Mouse (Mus musculus) large intestine, adult 2 months (tissue): ENCODE data around the gene Cops9. TPM values are rescaled to one million over a fixed set of nuclear protein-coding genes. Genes with fewer than 3 reads are reported as not detected.

Experiments
- DNase-seq: peaks from one replicate; pipeline ENCODE4 v3.0.0-alpha.2; 2012; ENCODE audit warnings: low read depth, low spot score
- WGBS: fragments of 180-500 bp; shearing (Covaris S2); methylation state at CpG from one replicate; pipeline ENCODE4 v1.1.7; 2018; 5-methylcytosine and 5-hydroxymethylcytosine counted together
- polyA plus RNA-seq: library from polyadenylated mRNA; depleted of rRNA; stranded (reverse); fragments of >200 nt; gene quantifications from 2 replicates; pipeline ENCODE4 v1.2.3, GENCODE M21; 2012

Gene Cops9
- polyA plus RNA-seq, 1 experiment: 129 TPM

DNA sequence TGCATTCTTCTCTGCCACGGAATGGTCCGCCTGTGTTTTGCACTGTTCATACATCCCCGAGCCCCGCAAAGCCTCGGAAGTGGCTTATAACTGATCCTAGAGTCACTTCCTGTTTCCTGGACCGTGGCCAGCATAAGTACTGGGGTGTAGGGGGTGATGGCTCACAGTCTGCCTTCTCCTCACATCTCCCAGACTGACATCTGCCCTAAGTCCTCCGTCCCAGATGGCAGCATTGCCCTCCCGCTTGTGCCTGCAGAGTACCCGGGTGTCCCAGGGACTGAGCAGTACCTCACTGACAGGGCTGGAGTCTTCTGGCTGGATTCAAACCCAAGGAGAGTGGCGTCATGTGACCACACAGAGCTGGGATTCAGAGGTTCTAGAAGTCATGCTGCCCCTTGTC lies 6.4 kb upstream of the Cops9 start:
- no peak for DNase-seq
- WGBS: 35% methylated on average over 10 of the region's 10 CpGs

DNA sequence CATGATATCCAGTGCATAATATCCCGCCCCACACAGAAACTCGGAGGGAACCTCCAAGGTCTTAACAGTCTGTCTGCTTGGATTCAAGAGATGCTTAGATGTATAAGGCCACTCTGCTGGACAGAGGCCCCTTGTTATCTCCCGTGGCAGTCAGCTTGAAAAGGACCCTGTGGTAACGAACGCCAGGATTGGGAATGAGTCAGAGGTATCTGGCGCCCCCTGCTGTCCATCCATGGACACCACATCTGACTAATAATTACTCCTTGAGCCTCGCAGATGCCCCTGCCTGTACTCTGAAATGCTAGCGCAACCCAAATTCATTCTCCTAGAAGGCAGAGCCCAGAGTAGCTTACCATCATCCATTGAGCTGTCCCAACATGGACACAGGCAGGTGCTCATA lies 6.0 kb upstream of the Cops9 start:
- WGBS: 9% methylated on average over 8 of the region's 8 CpGs
- peak; percentile 11 for DNase-seq

DNA sequence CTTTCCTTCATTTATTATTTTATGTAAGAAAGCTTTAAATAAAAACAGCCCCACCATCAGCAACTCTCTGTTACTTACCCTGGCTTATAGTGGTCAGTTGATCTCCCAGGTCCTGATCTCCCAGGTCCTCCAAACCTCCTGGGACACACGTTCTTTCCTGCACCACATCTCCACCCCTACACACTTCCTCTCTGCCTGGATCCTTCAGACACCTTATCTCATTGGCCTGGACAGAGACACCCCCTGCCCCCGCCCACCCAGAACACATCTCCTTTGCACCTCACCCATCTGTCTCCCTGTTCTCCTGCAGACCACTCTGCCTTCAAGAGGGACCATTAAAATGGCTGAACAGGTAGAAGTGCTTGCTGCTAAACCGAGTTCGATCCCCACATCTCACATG lies 5.2 kb upstream of the Cops9 start:
- DNase-seq: no peak
- WGBS: 71% methylated on average over 4 of the region's 4 CpGs

DNA sequence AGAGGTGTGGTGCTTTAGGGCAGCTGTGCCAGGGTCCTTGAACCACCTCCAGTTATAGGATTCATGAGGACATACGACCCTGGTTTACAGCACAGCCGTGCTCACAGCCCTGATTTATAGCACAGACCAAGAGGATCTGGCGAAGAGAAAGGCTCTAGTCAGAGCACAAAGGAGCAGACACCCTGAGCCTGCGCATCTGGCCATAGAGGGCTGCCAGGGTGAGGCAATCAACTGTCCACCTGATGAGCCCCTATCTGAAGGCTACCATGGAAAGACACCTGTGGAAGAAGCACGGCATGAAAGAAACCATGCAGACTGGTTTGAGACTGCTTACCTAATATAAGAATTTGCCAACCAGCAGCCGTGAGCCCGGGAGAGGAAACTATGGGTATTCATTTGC lies 4.8 kb upstream of the Cops9 start:
- DNase-seq: no peak
- 44% methylated on average over 7 of the region's 7 CpGs for WGBS

DNA sequence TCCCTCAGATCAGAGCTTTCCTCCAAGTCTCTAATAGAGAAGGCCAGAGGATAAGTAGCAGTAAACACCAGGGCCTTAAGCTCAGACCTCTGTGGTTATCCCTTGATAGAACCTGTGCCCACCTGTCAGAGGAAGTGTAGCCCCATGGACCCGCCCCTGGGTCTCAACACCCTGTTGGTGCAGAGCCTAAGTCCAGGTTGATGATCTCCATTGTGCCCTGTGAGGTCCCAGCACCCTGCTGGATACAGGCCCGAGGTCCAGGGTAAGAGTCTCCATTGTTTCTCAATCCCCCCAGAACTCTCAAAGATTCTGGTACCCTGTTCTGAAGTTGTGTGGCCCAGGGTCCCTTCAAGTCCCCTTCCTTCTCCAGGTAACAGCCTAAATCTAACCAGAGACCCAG lies 4.3 kb upstream of the Cops9 start:
- WGBS: 51% methylated on average over 2 of the region's 2 CpGs
- DNase-seq: no peak

DNA sequence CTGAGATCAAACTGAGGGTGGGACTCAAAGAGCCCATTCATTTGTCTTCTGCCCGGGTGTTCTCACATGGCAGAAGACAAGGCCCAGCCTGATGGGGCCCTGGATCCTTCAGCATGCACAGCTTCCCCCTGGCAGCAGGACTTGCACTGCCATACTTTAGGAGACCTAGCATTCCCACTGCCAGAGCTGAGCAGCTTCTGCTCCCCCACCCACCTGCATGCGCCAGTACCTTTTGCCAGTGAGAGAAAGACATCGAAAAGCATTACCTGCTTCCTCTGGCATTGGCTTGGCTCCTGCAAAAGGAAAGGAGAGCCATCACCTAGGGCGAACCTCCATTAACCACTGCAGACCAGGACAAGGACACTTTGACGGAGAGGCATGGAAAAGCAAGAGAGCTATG lies 3.1 kb upstream of the Cops9 start:
- DNase-seq: no peak
- 75% methylated on average over 5 of the region's 5 CpGs for WGBS

DNA sequence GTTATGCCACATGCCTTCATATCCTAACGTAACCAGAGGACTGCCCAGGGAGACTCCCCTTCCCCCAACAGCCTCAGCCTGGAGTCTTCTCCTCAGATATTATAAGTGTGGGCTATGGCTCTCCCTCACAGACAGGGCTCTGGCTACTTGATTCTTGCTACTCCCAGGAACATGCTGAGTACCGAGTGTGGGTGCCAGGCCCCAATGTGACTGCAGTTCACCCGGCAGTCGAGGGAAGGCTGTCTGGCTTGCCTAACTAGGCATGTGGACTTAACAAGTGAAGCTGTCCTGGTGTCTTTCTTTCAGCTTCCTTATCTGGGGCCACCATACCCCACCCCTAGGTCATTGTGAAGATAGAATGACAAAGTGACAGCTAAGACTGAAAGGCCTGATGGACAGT lies 1.9 kb upstream of the Cops9 start:
- 76% methylated on average over 4 of the region's 4 CpGs for WGBS

DNA sequence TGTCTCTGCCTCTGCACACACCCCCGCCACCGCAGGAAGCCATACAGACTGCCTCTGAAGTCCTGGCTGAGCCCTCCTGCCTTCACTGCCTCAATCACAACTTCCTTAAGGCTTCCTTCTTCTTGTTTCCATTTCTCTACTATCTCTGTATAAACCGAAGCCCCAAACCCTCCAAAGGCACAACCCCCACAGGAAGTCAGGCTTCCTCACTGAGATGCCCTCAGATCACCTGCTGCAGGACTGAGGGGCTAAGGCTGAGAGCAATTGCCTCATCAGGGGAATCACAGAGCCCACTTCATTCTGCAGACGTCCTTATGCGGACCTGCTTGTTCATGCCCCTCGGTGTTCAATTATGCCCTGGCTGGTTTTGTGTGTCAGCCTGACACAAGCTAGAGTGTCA lies 1.4 kb downstream of the Cops9 start:
- no peak for DNase-seq
- WGBS: 83% methylated on average over 6 of the region's 6 CpGs

More for the DNA sequence above, 1.9 kb upstream of the Cops9 start:
- no peak for DNase-seq

DNA sequence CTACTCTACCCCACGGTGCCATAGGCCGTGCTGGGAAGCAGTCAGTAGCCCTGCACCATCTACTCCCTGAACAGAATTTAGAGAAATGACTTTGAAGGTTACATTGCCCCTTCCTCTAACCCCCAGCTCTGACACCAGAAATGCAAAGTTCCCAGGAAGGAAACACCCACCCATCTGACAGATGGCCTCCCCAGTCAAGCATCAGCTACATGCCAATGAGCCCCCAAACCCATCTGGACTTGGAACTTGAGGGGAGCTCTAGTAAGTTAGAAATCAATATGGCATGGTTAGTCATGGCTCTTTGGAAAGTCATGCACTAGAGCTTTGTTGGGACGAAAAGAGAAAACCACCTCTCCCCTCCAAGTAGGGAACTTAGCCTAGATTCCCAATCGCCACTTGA lies 3.0 kb downstream of the Cops9 start:
- WGBS: 95% methylated on average over 4 of the region's 4 CpGs
- no peak for DNase-seq

DNA sequence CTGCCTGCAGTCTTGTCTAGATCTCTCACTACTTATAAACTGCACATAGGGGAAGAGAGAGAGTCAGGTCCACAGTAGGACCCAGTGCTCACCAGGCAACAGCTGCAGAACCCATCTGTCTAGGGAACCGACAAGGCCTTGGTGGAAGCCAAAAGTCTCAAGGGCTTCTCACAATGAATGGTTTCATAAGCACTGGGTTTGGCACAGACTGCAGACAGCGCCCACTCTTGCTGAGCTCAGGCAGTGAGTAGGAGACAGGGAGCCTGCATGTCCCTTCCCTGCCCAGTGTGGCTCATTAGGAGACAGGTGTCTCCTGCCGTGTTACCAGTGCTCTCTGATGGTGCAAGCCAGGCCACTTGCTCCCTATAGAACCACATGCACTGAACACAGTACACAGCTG lies 3.6 kb downstream of the Cops9 start:
- WGBS: 80% methylated on average over 3 of the region's 3 CpGs
- DNase-seq: no peak

DNA sequence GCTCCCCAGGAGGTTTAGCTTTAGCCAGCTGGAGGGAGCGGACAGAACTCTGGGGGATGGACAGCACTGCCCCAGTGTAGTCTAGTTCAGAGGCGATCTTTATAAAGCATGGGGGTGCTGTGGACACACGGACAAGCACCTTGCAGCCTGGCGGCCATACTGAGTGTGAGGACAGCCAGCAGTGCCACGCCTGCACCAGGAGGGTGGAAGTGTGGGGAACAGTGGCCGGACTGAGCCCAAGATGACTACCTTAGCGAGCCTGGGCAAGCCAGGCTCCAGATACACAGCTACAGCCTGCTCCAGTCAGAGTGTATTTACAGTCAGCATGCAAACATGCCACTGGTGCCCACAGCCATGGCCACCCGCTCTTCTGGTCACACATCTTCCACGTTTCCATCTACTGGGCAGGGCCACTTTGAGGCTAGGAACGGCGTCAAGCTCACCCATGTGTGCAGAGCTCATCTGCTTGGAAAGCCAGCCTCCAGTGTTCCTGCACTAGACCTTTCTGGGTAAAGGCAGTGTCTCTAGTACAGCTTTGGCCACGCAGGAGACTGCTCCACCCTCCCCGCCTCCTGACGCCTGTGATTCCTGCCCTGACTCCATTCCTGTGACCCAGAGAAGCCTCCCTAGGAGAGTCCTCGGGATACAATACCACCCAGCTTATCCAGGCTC lies 4.1 kb downstream of the Cops9 start:
- DNase-seq: no peak
- 91% methylated on average over 15 of the region's 15 CpGs for WGBS

DNA sequence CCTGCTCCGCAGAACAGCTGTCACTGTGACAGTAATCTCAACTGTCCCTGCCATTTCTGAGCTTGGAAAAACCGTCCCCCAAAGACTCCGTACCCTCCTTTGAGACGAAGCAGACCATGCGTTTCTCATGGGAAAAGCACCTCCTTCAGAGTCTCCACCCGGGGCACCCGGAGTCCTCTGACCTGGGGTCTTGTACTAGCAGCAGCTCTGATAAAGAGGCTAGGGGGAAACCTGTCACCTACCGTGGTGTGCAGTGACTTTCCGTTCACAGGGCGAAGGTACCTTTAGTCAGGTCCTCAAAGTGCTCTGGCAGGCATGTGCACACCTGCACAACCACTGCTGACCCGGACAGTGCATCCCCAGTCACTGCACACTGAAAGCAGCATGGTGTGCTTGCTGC lies 5.1 kb downstream of the Cops9 start:
- no peak for DNase-seq
- WGBS: 93% methylated on average over 11 of the region's 11 CpGs

DNA sequence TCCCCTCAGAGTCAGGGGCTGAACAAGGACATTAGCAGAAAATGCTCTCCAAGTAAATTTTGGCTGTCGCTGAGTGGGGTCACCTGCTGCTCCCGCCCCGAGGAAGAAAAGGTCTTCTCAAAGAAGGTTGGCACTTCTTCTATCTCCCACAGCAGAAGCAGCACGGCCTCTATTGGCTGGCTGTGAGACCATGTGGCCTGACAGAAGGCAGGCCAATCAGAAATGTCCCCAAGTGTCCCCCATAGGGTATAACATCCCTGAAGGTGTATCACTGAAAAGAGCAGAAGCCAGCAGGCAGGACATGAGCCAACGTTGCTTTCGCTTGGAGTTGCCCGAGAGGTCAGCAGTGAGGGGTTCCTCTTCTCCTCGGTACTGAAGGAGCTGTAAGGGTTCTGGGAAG lies 5.8 kb downstream of the Cops9 start:
- WGBS: 79% methylated on average over 8 of the region's 8 CpGs
- DNase-seq: no peak

DNA sequence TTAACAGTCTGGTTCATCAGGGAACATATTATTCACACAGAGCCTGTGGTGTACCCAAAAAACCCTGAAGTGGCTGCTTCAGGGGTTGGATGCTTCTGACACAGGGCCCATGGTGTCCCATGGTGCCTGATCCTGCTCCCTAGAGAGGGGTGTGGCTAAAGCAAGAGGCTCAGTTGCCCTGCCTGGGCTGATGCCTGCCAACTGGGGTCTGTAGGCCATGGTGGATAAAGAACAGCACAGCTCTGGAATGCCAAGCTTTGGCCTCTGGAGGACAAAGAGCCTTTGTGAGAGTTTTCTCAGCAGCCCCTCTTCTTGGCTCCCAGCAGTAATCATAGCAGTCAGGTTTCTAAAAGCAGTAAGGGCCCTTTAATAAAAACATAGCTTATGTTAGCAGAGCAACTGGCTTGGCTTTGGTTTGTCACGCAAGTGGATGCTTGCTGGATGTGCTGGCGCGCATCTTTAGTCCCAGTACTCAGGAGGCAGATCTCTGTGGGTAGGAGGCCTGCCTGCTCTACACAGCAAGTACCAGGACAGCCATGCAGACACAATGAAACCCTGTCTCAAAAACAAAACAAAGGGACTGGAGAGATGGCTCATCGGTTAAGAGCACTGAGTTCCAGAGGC lies 6.7 kb downstream of the Cops9 start:
- no peak for DNase-seq
- WGBS: 78% methylated on average over 4 of the region's 4 CpGs

DNA sequence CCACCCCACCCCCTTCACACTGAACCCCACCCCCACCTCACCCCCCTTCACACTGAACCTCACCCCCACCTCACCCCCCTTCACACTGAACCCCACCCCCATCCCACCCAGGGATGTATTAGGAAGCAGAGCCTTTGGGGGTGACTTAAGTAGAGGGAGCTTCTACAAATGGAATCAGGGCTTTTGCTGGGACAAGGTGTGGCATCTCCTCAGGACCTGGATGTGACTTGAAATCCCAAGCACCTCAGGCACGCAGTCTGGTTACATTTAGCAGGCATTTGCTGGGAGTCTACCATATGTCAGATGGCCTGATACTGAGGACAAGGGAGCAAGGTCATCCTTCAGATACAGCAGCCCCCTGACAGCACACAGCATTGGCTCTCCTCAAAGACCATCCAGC lies 7.2 kb downstream of the Cops9 start:
- no peak for DNase-seq
- 56% methylated on average over 1 of the region's 1 CpGs for WGBS

DNA sequence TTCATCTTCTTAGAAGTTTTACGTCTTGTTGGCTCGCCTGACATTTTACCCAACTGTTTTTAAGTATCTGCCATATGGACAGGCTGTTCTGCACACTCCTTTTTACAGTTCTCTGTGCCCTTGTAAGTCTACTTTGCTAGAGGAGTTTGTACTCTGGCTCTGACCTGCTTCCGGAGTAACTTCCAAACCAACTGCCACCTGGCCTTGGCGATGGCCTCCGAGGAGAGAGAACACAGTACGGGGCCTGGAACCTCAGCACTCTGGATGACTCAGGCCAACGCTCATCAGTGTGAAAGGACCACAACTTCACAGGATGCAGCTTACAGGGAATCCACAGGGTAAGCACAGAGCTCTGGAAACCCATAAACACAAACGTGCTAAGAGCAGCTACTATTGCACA lies 8.1 kb downstream of the Cops9 start:
- WGBS: 79% methylated on average over 8 of the region's 8 CpGs
- no peak for DNase-seq

DNA sequence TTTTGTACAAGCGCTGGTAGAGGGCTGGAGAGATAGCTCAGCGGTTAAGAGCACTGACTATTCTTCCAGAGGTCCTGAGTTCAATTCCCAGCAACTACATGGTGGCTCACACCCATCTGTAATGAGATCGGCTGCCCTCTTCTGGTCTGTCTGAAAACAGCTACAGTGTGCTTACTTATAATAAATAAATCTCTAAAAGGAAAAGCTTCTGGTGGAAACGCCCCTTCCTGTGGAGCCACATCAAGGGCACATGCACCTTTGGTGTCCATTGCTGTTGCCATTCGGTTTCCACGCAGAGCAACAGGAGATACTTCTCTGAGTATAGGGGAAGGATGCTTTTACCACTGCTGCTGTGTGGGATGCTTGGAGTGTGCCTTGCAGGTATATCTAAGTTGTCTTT lies 8.8 kb downstream of the Cops9 start:
- WGBS: 54% methylated on average over 6 of the region's 6 CpGs
- DNase-seq: no peak

DNA sequence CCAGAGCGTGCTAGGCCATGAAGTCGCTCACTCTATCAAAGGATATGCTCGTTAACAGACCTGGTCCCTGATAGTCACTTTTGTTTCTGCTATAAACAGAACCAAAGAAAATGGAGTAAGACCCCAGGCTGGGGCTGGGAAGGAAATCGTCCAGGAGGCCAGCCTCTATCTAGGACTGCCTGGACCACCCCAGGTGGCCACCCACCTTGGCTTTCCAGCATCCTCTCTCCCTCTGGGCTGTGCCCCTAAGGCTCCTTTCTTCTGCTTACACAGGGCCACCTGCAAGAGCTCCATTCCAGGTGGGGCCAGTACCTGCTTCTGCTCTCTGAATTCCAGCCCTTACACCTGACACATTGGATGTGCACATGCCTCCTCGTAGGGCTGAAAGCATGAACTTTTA lies 9.6 kb downstream of the Cops9 start:
- no peak for DNase-seq
- 76% methylated on average over 5 of the region's 5 CpGs for WGBS

DNA sequence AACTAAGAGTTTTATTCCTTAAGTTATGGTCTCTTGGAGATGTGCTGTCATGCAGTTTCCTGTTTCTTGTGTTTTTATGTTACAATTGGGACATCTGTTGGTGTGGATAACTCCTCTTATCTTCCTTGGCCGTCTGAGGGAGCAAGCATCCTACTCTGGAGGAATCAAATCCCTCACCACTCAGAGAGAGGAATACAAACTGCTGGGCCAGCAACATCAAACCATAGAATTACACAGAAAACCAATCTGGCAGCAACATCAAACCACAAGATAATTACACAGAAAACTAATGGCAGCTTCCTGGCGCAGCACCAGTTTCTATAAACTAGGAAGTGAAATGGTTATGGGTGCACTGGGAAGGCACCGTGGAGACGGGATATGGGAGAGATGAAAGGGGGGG lies 13.6 kb downstream of the Cops9 start:
- WGBS: 50% methylated on average over 4 of the region's 4 CpGs
- no peak for DNase-seq

DNA sequence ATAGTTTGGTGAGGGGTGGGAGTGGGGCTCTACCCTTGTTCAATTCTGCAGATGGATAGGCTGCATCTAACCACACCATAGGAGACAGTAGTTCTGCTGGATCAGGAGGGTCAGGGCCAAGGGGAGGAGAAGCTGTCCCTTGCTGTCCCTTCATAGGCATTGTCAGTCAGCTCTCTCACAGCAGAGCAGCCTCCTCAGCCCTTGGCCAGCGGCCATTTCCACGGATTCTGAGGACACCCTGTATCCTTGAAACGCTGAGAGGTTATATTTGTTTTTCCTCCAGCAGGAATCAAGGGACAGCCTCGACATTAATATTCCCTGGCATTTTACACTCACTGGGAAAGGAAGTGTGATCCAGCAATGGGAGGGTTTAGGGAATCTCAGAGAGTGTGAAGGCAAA lies 23.4 kb downstream of the Cops9 start:
- no peak for DNase-seq

DNA sequence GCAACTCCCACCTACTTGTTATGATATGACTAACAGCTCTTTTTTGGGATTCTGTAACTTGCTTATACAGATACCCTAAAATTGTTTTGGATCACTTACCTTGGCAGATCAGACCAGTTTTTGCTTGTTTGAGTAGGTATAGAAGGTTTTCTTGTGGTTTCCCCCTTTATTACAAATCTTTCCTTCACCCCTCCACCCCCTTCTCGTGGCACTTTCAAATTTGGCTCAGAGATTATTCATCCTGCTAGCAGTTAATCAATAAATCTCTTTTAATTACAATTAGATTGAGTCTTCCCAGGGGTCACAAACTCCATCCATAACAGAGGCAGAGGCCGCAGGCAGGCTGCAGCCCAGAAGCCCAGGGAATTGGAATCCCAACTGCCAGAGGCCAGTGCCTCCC lies 24.3 kb downstream of the Cops9 start, which contains the start of gene Olfr12:
Gene Olfr12, plus strand, starts transcription at position 301 of the 400 bp plus-strand sequence.
- WGBS: 49% methylated on average over 2 of the region's 2 CpGs
- no peak for DNase-seq

More for the DNA sequence above, 23.4 kb downstream of the Cops9 start:
- 48% methylated on average over 4 of the region's 4 CpGs for WGBS

DNA sequence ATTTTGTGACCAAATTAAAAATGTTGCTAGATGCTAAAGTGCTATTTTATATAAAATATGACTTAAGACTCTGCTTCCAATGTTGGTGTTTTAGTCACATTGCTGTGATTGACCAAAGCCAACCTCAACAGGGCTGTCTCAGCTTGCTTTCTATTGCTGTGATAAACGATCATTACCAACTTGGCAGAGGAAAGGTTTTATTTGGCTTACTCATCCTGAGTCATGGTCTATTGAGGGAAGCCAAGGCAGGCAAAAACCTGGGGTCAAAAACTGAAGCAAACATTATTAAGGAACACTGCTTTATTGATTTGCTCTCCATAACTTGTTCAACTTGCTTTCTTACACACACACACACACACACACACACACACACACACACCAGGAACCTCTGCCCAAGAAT lies 25.7 kb downstream of the Cops9 start:
- DNase-seq: no peak
- 42% methylated on average over 1 of the region's 1 CpGs for WGBS
